33 mouse cellular contexts compared by ENCODE assay signal in the genomic region with DNA sequence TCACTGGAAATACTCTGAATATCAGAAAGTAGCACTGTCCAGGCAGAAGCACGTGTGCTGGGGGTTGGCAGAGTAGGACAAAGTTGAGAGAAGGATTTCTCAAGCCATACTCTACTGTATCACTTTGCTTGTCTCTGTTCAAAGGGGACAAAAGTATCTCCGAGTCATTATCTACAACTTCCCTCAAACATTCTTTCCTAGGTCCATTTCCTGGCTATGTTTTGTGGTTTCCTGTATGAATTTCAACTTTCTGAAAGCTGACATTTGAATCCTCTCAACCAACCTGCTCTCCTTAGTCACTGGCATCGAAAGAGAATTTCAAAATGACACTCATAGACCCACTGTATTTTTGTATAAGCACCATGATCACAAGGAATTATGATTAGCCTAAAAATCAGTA. TPM values are rescaled to one million over a fixed set of nuclear protein-coding genes. Genes with fewer than 3 reads are reported as not detected.
DNase-seq lines count a peak whose midpoint lies in the region; ATAC-seq and TF ChIP-seq lines count a peak whose summit lies in the region.
"Had no signal": no experiment of that assay in that cellular context is flagged by ENCODE, and none has a peak within 500 bp of the region (broad histone marks: within the 10 kb centered on the region; RNA-seq: fewer than 3 reads in every experiment).

No protein-coding gene starts in this region.

- peak; percentile 65 for ATAC-seq in granulocyte monocyte progenitor cell, adult 5-6 weeks (replicated peaks; ENCODE audit: poor library complexity, severe bottlenecking)
- peak; percentile 23 for ATAC-seq in megakaryocyte, adult 5-6 weeks (ENCODE audit: poor library complexity, severe bottlenecking)
- ATAC-seq: hindbrain, postnatal 0 days; intestine, embryonic 15.5 days; midbrain, embryonic 16.5 days; Patski had no signal

- peak overlapping the region; percentile 41; the same call in 1 of the 2 replicates for H3K27ac ChIP-seq in MEL (ENCODE audit: control insufficient read depth, low read depth, low read length)
- H3K27ac ChIP-seq: embryonic facial prominence, embryonic 10.5 days; embryonic facial prominence, embryonic 15.5 days; forebrain, embryonic 12.5 days; heart, embryonic 15.5 days; hindbrain, embryonic 12.5 days; hindbrain, postnatal 0 days; intestine, embryonic 15.5 days; kidney, postnatal 0 days; limb, embryonic 10.5 days; limb, embryonic 15.5 days; neural tube, embryonic 13.5 days; stomach, embryonic 15.5 days had no signal

- peaks cover 0 to 14% of the 10 kb centered on the region in 2 experiments; a peak in 2 of 4 replicates for H3K36me3 ChIP-seq in MEL (ENCODE audit: control insufficient read depth in 1 of 2, insufficient read depth in 2 of 2, low read length in 2 of 2)
- H3K36me3 ChIP-seq: embryonic facial prominence, embryonic 10.5 days; embryonic facial prominence, embryonic 15.5 days; forebrain, embryonic 12.5 days; heart, embryonic 15.5 days; hindbrain, embryonic 12.5 days; intestine, embryonic 15.5 days; limb, embryonic 10.5 days; limb, embryonic 15.5 days; neural tube, embryonic 13.5 days; stomach, embryonic 15.5 days had no signal

- TF ChIP-seq RAD21 in MEL (IDR thresholded peaks at IDR 0.05; ENCODE audit: low read depth, low read length) = no peak

- no peaks in the 10 kb centered on the region for H3K79me2 ChIP-seq in MEL (ENCODE audit: control insufficient read depth, insufficient read depth, low read length, poor library complexity)

- H3K4me3 ChIP-seq in MEL (ENCODE audit: control insufficient read depth in 1 of 2, insufficient read depth in 1 of 2, low read depth in 2 of 2, low read length in 2 of 2) = no peak overlapping the region
- H3K4me3 ChIP-seq: embryonic facial prominence, embryonic 10.5 days; embryonic facial prominence, embryonic 15.5 days; forebrain, embryonic 12.5 days; heart, embryonic 15.5 days; hindbrain, embryonic 12.5 days; intestine, embryonic 15.5 days; limb, embryonic 10.5 days; limb, embryonic 15.5 days; neural tube, embryonic 13.5 days; stomach, embryonic 15.5 days had no signal

- no peak for TF ChIP-seq CTCF in MEL (IDR thresholded peaks at IDR 0.05 in 2 of 3, conservative IDR thresholded peaks at IDR 0.05 in 1 of 3; ENCODE audit: control insufficient read depth in 1 of 3, insufficient read depth in 1 of 3, low read depth in 2 of 3, low read length in 3 of 3, poor library complexity in 1 of 3, severe bottlenecking in 1 of 3)

- no peaks in the 10 kb centered on the region for H3K27me3 ChIP-seq in MEL (ENCODE audit: control insufficient read depth in 1 of 2, insufficient read depth in 2 of 2, low read length in 2 of 2)
- H3K27me3 ChIP-seq: embryonic facial prominence, embryonic 15.5 days; forebrain, embryonic 12.5 days; heart, embryonic 15.5 days; hindbrain, embryonic 12.5 days; intestine, embryonic 15.5 days; limb, embryonic 15.5 days; neural tube, embryonic 13.5 days; Patski; stomach, embryonic 15.5 days had no signal

- peak; percentile 56 to 57; a peak in 3 of 4 replicates for TF ChIP-seq EP300 in MEL (IDR thresholded peaks at IDR 0.05; ENCODE audit: low read depth in 1 of 2, low read length in 2 of 2)

- no peak for TF ChIP-seq POLR2A in MEL (IDR thresholded peaks at IDR 0.05; ENCODE audit: control insufficient read depth in 1 of 2, insufficient read depth in 1 of 2, low read depth in 1 of 2, low read length in 2 of 2, poor library complexity in 1 of 2)

- H3K9me3 ChIP-seq in MEL (replicated peaks; ENCODE audit: insufficient read depth, low read length) = no peaks in the 10 kb centered on the region
- H3K9me3 ChIP-seq: embryonic facial prominence, embryonic 10.5 days; embryonic facial prominence, embryonic 15.5 days; forebrain, embryonic 12.5 days; heart, embryonic 15.5 days; hindbrain, embryonic 12.5 days; intestine, embryonic 15.5 days; limb, embryonic 10.5 days; limb, embryonic 15.5 days; neural tube, embryonic 13.5 days; stomach, embryonic 15.5 days had no signal

- no peak overlapping the region for H3K9ac ChIP-seq in MEL (ENCODE audit: control insufficient read depth, low read depth, low read length, poor library complexity, severe bottlenecking)
- H3K9ac ChIP-seq: embryonic facial prominence, embryonic 15.5 days; forebrain, embryonic 12.5 days; heart, embryonic 15.5 days; hindbrain, embryonic 12.5 days; intestine, embryonic 15.5 days; limb, embryonic 15.5 days; lung, embryonic 14.5 days; neural tube, embryonic 13.5 days; stomach, embryonic 15.5 days had no signal

- H3K4me1 ChIP-seq in MEL (ENCODE audit: control insufficient read depth in 1 of 2, insufficient read depth in 2 of 2, low read length in 2 of 2) = peaks cover 5 to 10% of the 10 kb centered on the region in 2 experiments
- H3K4me1 ChIP-seq: embryonic facial prominence, embryonic 10.5 days; embryonic facial prominence, embryonic 15.5 days; forebrain, embryonic 12.5 days; heart, embryonic 15.5 days; hindbrain, embryonic 12.5 days; intestine, embryonic 15.5 days; limb, embryonic 10.5 days; limb, embryonic 15.5 days; neural tube, embryonic 13.5 days; stomach, embryonic 15.5 days had no signal

- peak; percentile 88 for DNase-seq in 416B (ENCODE audit: low read depth)
- DNase-seq in MEL (ENCODE audit: low read depth, low spot score) = peak; percentile 38
- no peak for DNase-seq in lung, postnatal 4 days
- DNase-seq in natural killer cell, adult 2 months (ENCODE audit: low spot score in 2 of 2) = no peak
- no peak for DNase-seq in adrenal gland, adult (ENCODE audit: inconsistent age in 2 of 2, low spot score in 1 of 2)
- DNase-seq: adrenal gland, postnatal 25 days; B cell, adult 2 months; cerebellum, adult 18-20 months; cerebellum, postnatal 10 days; gastrocnemius, postnatal 10 days; kidney, adult 8-10 months; layer of hippocampus, postnatal 36 days; lung, embryonic 14.5 days; lung, postnatal 14 days had no signal

TF ChIP-seq in MEL, 35 proteins besides CTCF, POLR2A, EP300 and RAD21:
- TF ChIP-seq ETS1 (IDR thresholded peaks at IDR 0.05; ENCODE audit: low read depth, low read length) (peak; percentile 37; the same call in 1 of the 2 replicates), HCFC1 (IDR thresholded peaks at IDR 0.05; ENCODE audit: low read depth, low read length) (no peak), NELFE (IDR thresholded peaks at IDR 0.05; ENCODE audit: low read depth, low read length) (no peak; the same call in 1 of the 2 replicates), KAT2A (conservative IDR thresholded peaks at IDR 0.05; ENCODE audit: low read depth, low read length) (no peak), MEF2A (IDR thresholded peaks at IDR 0.05; ENCODE audit: extremely low read depth, insufficient replicate concordance, low read depth, low read length, poor library complexity, severe bottlenecking) (no peak), RCOR1 (IDR thresholded peaks at IDR 0.05; ENCODE audit: low read depth, low read length) (no peak), GATA1 (IDR thresholded peaks at IDR 0.05; ENCODE audit: low read depth, low read length) (no peak), ELF1 (IDR thresholded peaks at IDR 0.05; ENCODE audit: low read depth, low read length) (no peak), TBP (IDR thresholded peaks at IDR 0.05; ENCODE audit: low read depth, low read length) (no peak), BHLHE40 (IDR thresholded peaks at IDR 0.05; ENCODE audit: borderline replicate concordance, low read depth, low read length) (0 out of 2 replicates have a peak, but pooled peaks have one; percentile 10), MAX (IDR thresholded peaks at IDR 0.05; ENCODE audit: low read length) (peak; percentile 50; the same call in 1 of the 2 replicates), TCF12 (IDR thresholded peaks at IDR 0.05; ENCODE audit: low read depth, low read length) (no peak; the same call in 1 of the 2 replicates), MAFK (IDR thresholded peaks at IDR 0.05; ENCODE audit: borderline replicate concordance, low read depth, low read length) (no peak), E2F4 (IDR thresholded peaks at IDR 0.05; ENCODE audit: borderline replicate concordance, low read depth, low read length) (no peak), POLR2AphosphoS5 (IDR thresholded peaks at IDR 0.05; ENCODE audit: borderline replicate concordance, low read depth, low read length) (no peak)

RNA-seq across cellular contexts. Expression of a gene that starts 14.3 kb away (rescaled TPM):
- not detected in 2 replicates for total RNA-seq in MEL (2012; rRNA removed)
- not detected for polyA plus RNA-seq in MEL (2012; ENCODE audit: insufficient read depth in 1 of 2, insufficient read length in 2 of 2, low read depth in 1 of 2, low replicate concordance in 2 of 2, missing spikeins in 1 of 2)
- total RNA-seq in granulocyte monocyte progenitor cell, adult 5-6 weeks (2014; fragmentation: Nextera tagmentation) = 2.7 TPM in 1 of 2 replicates, not detected in the other
- 0.13 and 0.46 TPM in 2 replicates for total RNA-seq in granulocyte monocyte progenitor cell, adult 5-6 weeks (2017)
- 0.71 and 0.98 TPM in 2 replicates for total RNA-seq in megakaryocyte, adult 5-6 weeks (2015)
- total RNA-seq in megakaryocyte, adult 5-6 weeks (2017) = 0.07 TPM in 1 of 2 replicates, not detected in the other
- total RNA-seq: gastrocnemius, postnatal 10 days; heart, postnatal 25 days; hindbrain, postnatal 0 days had no signal
- polyA plus RNA-seq: heart, embryonic 15.5 days; hindbrain, embryonic 12.5 days; hindbrain, postnatal 0 days; limb, embryonic 10.5 days; midbrain, embryonic 16.5 days; neural tube, embryonic 13.5 days; Patski had no signal

RNA-seq across cellular contexts. Expression of a gene that starts 25.3 kb away (rescaled TPM):
- total RNA-seq in MEL (2012; rRNA removed) = 0.04 TPM in 1 of 2 replicates, not detected in the other
- polyA plus RNA-seq in MEL (2012; ENCODE audit: insufficient read depth in 1 of 2, insufficient read length in 2 of 2, low read depth in 1 of 2, low replicate concordance in 2 of 2, missing spikeins in 1 of 2) = under 1 TPM in 1 of 2 experiments, not detected in 1; 0.04 TPM
- total RNA-seq in granulocyte monocyte progenitor cell, adult 5-6 weeks (2014; fragmentation: Nextera tagmentation) = 1.1 TPM in 1 of 2 replicates, not detected in the other
- 0.21 and 0.30 TPM in 2 replicates for total RNA-seq in granulocyte monocyte progenitor cell, adult 5-6 weeks (2017)
- not detected in 2 replicates for total RNA-seq in megakaryocyte, adult 5-6 weeks (2015)
- 0.04 and 0.11 TPM in 2 replicates for total RNA-seq in megakaryocyte, adult 5-6 weeks (2017)
- total RNA-seq: gastrocnemius, postnatal 10 days; heart, postnatal 25 days had no signal
- polyA plus RNA-seq: heart, embryonic 15.5 days; Patski; stomach, embryonic 15.5 days had no signal

RNA-seq across cellular contexts. Expression of a gene that starts 56.2 kb away (rescaled TPM):
- not detected in 2 replicates for total RNA-seq in MEL (2012; rRNA removed)
- polyA plus RNA-seq in MEL (2012; ENCODE audit: insufficient read depth in 1 of 2, insufficient read length in 2 of 2, low read depth in 1 of 2, low replicate concordance in 2 of 2, missing spikeins in 1 of 2) = not detected
- not detected in 2 replicates for total RNA-seq in granulocyte monocyte progenitor cell, adult 5-6 weeks (2014; fragmentation: Nextera tagmentation)
- total RNA-seq in granulocyte monocyte progenitor cell, adult 5-6 weeks (2017) = not detected in 2 replicates
- 1.0 TPM in 1 of 2 replicates, not detected in the other for total RNA-seq in megakaryocyte, adult 5-6 weeks (2015)
- 0.55 TPM in 1 of 2 replicates, not detected in the other for total RNA-seq in megakaryocyte, adult 5-6 weeks (2017)

RNA-seq across cellular contexts. Expression of a gene that starts 58.0 kb away (rescaled TPM):
- total RNA-seq in MEL (2012; rRNA removed) = not detected in 2 replicates
- polyA plus RNA-seq in MEL (2012; ENCODE audit: insufficient read depth in 1 of 2, insufficient read length in 2 of 2, low read depth in 1 of 2, low replicate concordance in 2 of 2, missing spikeins in 1 of 2) = not detected
- not detected in 2 replicates for total RNA-seq in granulocyte monocyte progenitor cell, adult 5-6 weeks (2014; fragmentation: Nextera tagmentation)
- 0.04 TPM in 1 of 2 replicates, not detected in the other for total RNA-seq in granulocyte monocyte progenitor cell, adult 5-6 weeks (2017)
- total RNA-seq in megakaryocyte, adult 5-6 weeks (2015) = not detected in 2 replicates
- total RNA-seq in megakaryocyte, adult 5-6 weeks (2017) = not detected in 2 replicates
- total RNA-seq: adrenal gland, postnatal 25 days; heart, postnatal 25 days; hindbrain, postnatal 0 days; layer of hippocampus, postnatal 36 days; left cerebral cortex, postnatal 10 days had no signal
- polyA plus RNA-seq: cortical plate, adult 2 months; forebrain, embryonic 12.5 days; hindbrain, embryonic 12.5 days; hindbrain, postnatal 0 days; limb, embryonic 10.5 days; midbrain, embryonic 16.5 days; Patski had no signal

Comparison
In these comparisons a context has a peak if more than half of its experiments do, and no peak if none do; other contexts are left out.
1. DNase-seq: peak in 416B (single experiment) and MEL (single experiment); none in lung, postnatal 4 days (0 of 2), natural killer cell, adult 2 months (0 of 2) and adrenal gland, adult (0 of 2).